Mouse (Mus musculus) adrenal gland, postnatal 36 days (tissue): ENCODE data around the gene Ugt2b37. TPM values are rescaled to one million over a fixed set of nuclear protein-coding genes. Genes with fewer than 3 reads are reported as not detected.
"Not testable (repeated sequence)": the region's sequence is repeated elsewhere in the genome, so short reads cannot be mapped to it uniquely, and the experiment has no call there.

Experiments used
- DNase-seq, 2 experiments: peaks; one replicate each; pipeline ENCODE4 v3.0.0; 2021; ENCODE audit warnings: mixed read lengths in 1 of 2
- long read RNA-seq, 2 experiments: library from polyadenylated mRNA; stranded (forward); transcript quantifications; one replicate each; pipeline ENCODE4 v2.0.0; 2021; ENCODE audit warnings: borderline sequencing depth in 2 of 2
- total RNA-seq, 2 experiments: library from RNA; stranded (reverse); gene quantifications; 2 replicates each; pipeline ENCODE4 v1.2.3; 2021

The Ugt2b37 gene
- not detected for total RNA-seq
- long read RNA-seq, experiment 1 = 0 reads
- long read RNA-seq, experiment 2 = 0 reads

- DNase-seq = not testable (repeated sequence)
These were observed at the start of gene Ugt2b37 for GRCm38 (mm10) chr5:87254676-87255075. Gene Ugt2b37 (minus strand): TSS chr5:87254804.

- DNase-seq = not testable (repeated sequence)
These were observed 31.6 kb upstream of the Ugt2b37 start for GRCm38 (mm10) chr5:87286180-87286579.

- DNase-seq = not testable (repeated sequence)
These were observed 21.4 kb upstream of the Ugt2b37 start for GRCm38 (mm10) chr5:87275986-87276385.

- no peak for DNase-seq
These were observed 21.0 kb upstream of the Ugt2b37 start for GRCm38 (mm10) chr5:87275581-87275980.

GRCm38 (mm10) chr5:87255831-87256230 is 1.2 kb upstream of the Ugt2b37 start:
- no peak for DNase-seq

- DNase-seq = not testable (repeated sequence)
These were observed 12.5 kb downstream of the Ugt2b37 start for GRCm38 (mm10) chr5:87242140-87242539.

- not testable (repeated sequence) for DNase-seq
These were observed 58.2 kb downstream of the Ugt2b37 start for GRCm38 (mm10) chr5:87196430-87196829.

Other genes starting within 250 kb of the Ugt2b37 start
- gene Ugt2b36, start 162.2 kb downstream of the Ugt2b37 start, total RNA-seq = not detected
- gene Ugt2b5, start 114.5 kb downstream of the Ugt2b37 start, total RNA-seq = under 1 TPM in 1 of 2 experiments, not detected in 1; 0.17 TPM
- gene Ugt2a3, start 82.4 kb upstream of the Ugt2b37 start, total RNA-seq = not detected
- gene Ugt2b38, start 169.4 kb upstream of the Ugt2b37 start, total RNA-seq = not detected
- not detected for gene Ugt2a2, start 227.5 kb upstream of the Ugt2b37 start, total RNA-seq
- not detected for gene Gm43638, start 232.0 kb upstream of the Ugt2b37 start, total RNA-seq
- gene Ugt2a1, start 236.1 kb upstream of the Ugt2b37 start, total RNA-seq = not detected